Mouse (Mus musculus) CH12.LX (cell line): Measurements from ENCODE around the gene Runx2. TPM values are rescaled to one million over a fixed set of nuclear protein-coding genes. Genes with fewer than 3 reads are reported as not detected.

ENCODE experiments used
- DNase-seq: peaks from one replicate; pipeline ENCODE4 v3.0.0-alpha.2; 2013; ENCODE audit errors: extremely low read depth
- H3K27ac ChIP-seq: 2 replicates; pipeline ENCODE4 v1.5.1; 2012; ENCODE audit warnings: low read depth, mild to moderate bottlenecking, control low read depth, moderate library complexity; ENCODE audit not compliant: insufficient read depth
- H3K27me3 ChIP-seq: replicated peaks from 2 replicates; pipeline ENCODE3; 2012; ENCODE audit warnings: inconsistent platforms
- H3K36me3 ChIP-seq, 2 experiments: replicated peaks in 1 of 2; 2 replicates each; pipeline versions ENCODE3 to v1.6.1; 2012; ENCODE audit warnings: inconsistent platforms in 1 of 2, low read length in 1 of 2, mild to moderate bottlenecking in 1 of 2, mixed read lengths in 1 of 2, moderate library complexity in 1 of 2; ENCODE audit not compliant: control insufficient read depth in 1 of 2, insufficient read depth in 1 of 2
- H3K4me1 ChIP-seq, 2 experiments: 2 replicates each; pipeline ENCODE4 v1.6.1; 2012; ENCODE audit warnings: inconsistent platforms in 1 of 2, moderate library complexity in 1 of 2; ENCODE audit not compliant: insufficient read depth in 2 of 2, control insufficient read depth in 1 of 2
- H3K4me2 ChIP-seq: 2 replicates; pipeline ENCODE4 v1.6.1; 2012; ENCODE audit warnings: low read depth, mild to moderate bottlenecking, control low read depth; ENCODE audit not compliant: poor library complexity, insufficient read depth, severe bottlenecking
- H3K4me3 ChIP-seq, 3 experiments: fragments of 150-350 bp in 1 of 3; sonication (generic) in 1 of 3; replicated peaks in 1 of 3; 2 replicates each; pipeline versions ENCODE3 to v1.5.1; 2011 to 2012; ENCODE audit warnings: low read depth in 2 of 3, low read length in 2 of 3, mild to moderate bottlenecking in 2 of 3, moderate library complexity in 2 of 3, control low read depth in 1 of 3, improper control_type of control experiment in 1 of 3, inconsistent platforms in 1 of 3, mixed read lengths in 1 of 3; ENCODE audit not compliant: poor library complexity in 1 of 3
- H3K79me2 ChIP-seq: replicated peaks from 2 replicates; pipeline ENCODE4 v1.6.1; 2012; ENCODE audit warnings: mild to moderate bottlenecking, moderate library complexity; ENCODE audit not compliant: control insufficient read depth, poor library complexity, insufficient read depth, severe bottlenecking; ENCODE audit errors: extremely low read depth
- H3K9ac ChIP-seq: 2 replicates; pipeline ENCODE4 v1.6.1; 2012; ENCODE audit warnings: low read depth, mild to moderate bottlenecking, control low read depth, moderate library complexity; ENCODE audit not compliant: insufficient read depth
- H3K9me3 ChIP-seq: replicated peaks from 2 replicates; pipeline ENCODE3; 2012; ENCODE audit warnings: low read length, inconsistent platforms, mixed read lengths
- CHD1 ChIP-seq: IDR thresholded peaks from 2 replicates; pipeline ENCODE4 v1.6.1; 2012; ENCODE audit warnings: low read depth, low read length, improper control_type of control experiment, inconsistent platforms
- CHD2 ChIP-seq: IDR thresholded peaks from 2 replicates; pipeline ENCODE4 v1.6.1; 2011; ENCODE audit warnings: low read length, improper control_type of control experiment
- CTCF ChIP-seq, 2 experiments: IDR thresholded peaks in 1 of 2; conservative IDR thresholded peaks in 1 of 2; 2 replicates each; pipeline ENCODE4 v1.5.1; 2011 to 2012; ENCODE audit warnings: low read depth in 2 of 2, low read length in 2 of 2, improper control_type of control experiment in 1 of 2, inconsistent platforms in 1 of 2, mild to moderate bottlenecking in 1 of 2, moderate library complexity in 1 of 2
- ELF1 ChIP-seq: IDR thresholded peaks from 2 replicates; pipeline ENCODE4 v1.6.1; 2014; ENCODE audit warnings: low read depth, mild to moderate bottlenecking, inconsistent platforms, low read length, improper control_type of control experiment
- EP300 ChIP-seq: IDR thresholded peaks from 2 replicates; pipeline ENCODE4 v1.6.1; 2011; ENCODE audit warnings: low read length, improper control_type of control experiment
- ETS1 ChIP-seq: conservative IDR thresholded peaks from 2 replicates; pipeline ENCODE4 v1.6.1; 2012; ENCODE audit warnings: low read depth, mild to moderate bottlenecking, inconsistent platforms, low read length, improper control_type of control experiment, moderate library complexity
- HCFC1 ChIP-seq: IDR thresholded peaks from 2 replicates; pipeline ENCODE4 v1.6.1; 2012; ENCODE audit warnings: low read depth, mild to moderate bottlenecking, inconsistent platforms, low read length, improper control_type of control experiment
- JUND ChIP-seq: conservative IDR thresholded peaks from 2 replicates; pipeline ENCODE4 v1.6.1; 2011; ENCODE audit warnings: low read depth, low read length, improper control_type of control experiment
- KAT2A ChIP-seq: IDR thresholded peaks from 2 replicates; pipeline ENCODE4 v1.6.1; 2012; ENCODE audit warnings: low read length, improper control_type of control experiment, inconsistent platforms; ENCODE audit not compliant: insufficient replicate concordance
- MAX ChIP-seq: IDR thresholded peaks from 2 replicates; pipeline ENCODE4 v1.6.1; 2011; ENCODE audit warnings: low read length, improper control_type of control experiment
- MEF2A ChIP-seq: IDR thresholded peaks from 2 replicates; pipeline ENCODE4 v1.6.1; 2014; ENCODE audit warnings: low read depth, mild to moderate bottlenecking, inconsistent platforms, low read length, improper control_type of control experiment, borderline replicate concordance
- MXI1 ChIP-seq: IDR thresholded peaks from 2 replicates; pipeline ENCODE4 v1.6.1; 2011; ENCODE audit warnings: mild to moderate bottlenecking, low read depth, low read length, improper control_type of control experiment
- MYC ChIP-seq: IDR thresholded peaks from 2 replicates; pipeline ENCODE4 v1.6.1; 2011; ENCODE audit warnings: low read depth, mild to moderate bottlenecking, improper control_type of control experiment, low read length
- PAX5 ChIP-seq: IDR thresholded peaks from 2 replicates; pipeline ENCODE4 v1.6.1; 2012; ENCODE audit warnings: low read length, inconsistent platforms, mixed read lengths
- POLR2A ChIP-seq: IDR thresholded peaks from 2 replicates; pipeline ENCODE4 v1.6.1; 2011; ENCODE audit warnings: low read depth, mild to moderate bottlenecking, improper control_type of control experiment, low read length
- POLR2AphosphoS2 ChIP-seq: IDR thresholded peaks from 2 replicates; pipeline ENCODE4 v1.6.1; 2011; ENCODE audit warnings: low read depth, low read length, improper control_type of control experiment
- RCOR1 ChIP-seq: conservative IDR thresholded peaks from 2 replicates; pipeline ENCODE4 v1.6.1; 2012; ENCODE audit warnings: low read depth, mild to moderate bottlenecking, inconsistent platforms, low read length, improper control_type of control experiment
- SIN3A ChIP-seq: IDR thresholded peaks from 2 replicates; pipeline ENCODE4 v1.6.1; 2012; ENCODE audit warnings: low read length, improper control_type of control experiment, inconsistent platforms
- TCF12 ChIP-seq: IDR thresholded peaks from 2 replicates; pipeline ENCODE4 v1.6.1; 2014; ENCODE audit warnings: low read depth, mild to moderate bottlenecking, inconsistent platforms, low read length, improper control_type of control experiment
- UBTF ChIP-seq: IDR thresholded peaks from 2 replicates; pipeline ENCODE4 v1.6.1; 2012; ENCODE audit warnings: low read depth, mild to moderate bottlenecking, inconsistent platforms, low read length, improper control_type of control experiment, moderate library complexity
- USF1 ChIP-seq: IDR thresholded peaks from 2 replicates; pipeline ENCODE4 v1.6.1; 2014; ENCODE audit warnings: low read depth, mild to moderate bottlenecking, inconsistent platforms, low read length, improper control_type of control experiment
- USF2 ChIP-seq: conservative IDR thresholded peaks from 2 replicates; pipeline ENCODE4 v1.6.1; 2011; ENCODE audit warnings: low read depth, low read length, improper control_type of control experiment
- ZNF384 ChIP-seq: IDR thresholded peaks from 2 replicates; pipeline ENCODE4 v1.6.1; 2012; ENCODE audit warnings: low read depth, low read length, improper control_type of control experiment, inconsistent platforms
- dilution Hi-C: fragments of 300-500 bp; cut with MboI; formaldehyde crosslinking; loops from 2 replicates; pipeline ENCODE4 v1.14.3; 2020; ENCODE audit warnings: low sequenced_read_pairs; ENCODE audit not compliant: extremely low pct_unique_long_range_greater_than_20kb, extremely low pct_ligation_motif_present
- in situ Hi-C: fragments of 300-500 bp; cut with MboI; formaldehyde crosslinking; loops from 3 replicates; pipeline ENCODE4 v1.14.3; 2019; ENCODE audit warnings: low sequenced_read_pairs, low pct_ligation_motif_present, low pct_unique_long_range_greater_than_20kb, mixed read lengths
- polyA plus RNA-seq: library from polyadenylated mRNA; unstranded; fragments of >175 nt; gene quantifications from 2 replicates; pipeline ENCODE4 v1.2.1, GENCODE M21; 2012; ENCODE audit warnings: low read depth; ENCODE audit not compliant: insufficient read length
- total RNA-seq, 2 experiments: library from RNA; depleted of rRNA; stranded (reverse); fragments of 300-350 nt in 1 of 2; fragments of >200 nt in 1 of 2; gene quantifications; 2 replicates each; pipeline ENCODE4 v1.2.3; 2012 to 2014

The Runx2 gene
- total and polyA plus RNA-seq, 3 experiments: 0.70 to 1.4 (median 1.1) TPM

DNA sequence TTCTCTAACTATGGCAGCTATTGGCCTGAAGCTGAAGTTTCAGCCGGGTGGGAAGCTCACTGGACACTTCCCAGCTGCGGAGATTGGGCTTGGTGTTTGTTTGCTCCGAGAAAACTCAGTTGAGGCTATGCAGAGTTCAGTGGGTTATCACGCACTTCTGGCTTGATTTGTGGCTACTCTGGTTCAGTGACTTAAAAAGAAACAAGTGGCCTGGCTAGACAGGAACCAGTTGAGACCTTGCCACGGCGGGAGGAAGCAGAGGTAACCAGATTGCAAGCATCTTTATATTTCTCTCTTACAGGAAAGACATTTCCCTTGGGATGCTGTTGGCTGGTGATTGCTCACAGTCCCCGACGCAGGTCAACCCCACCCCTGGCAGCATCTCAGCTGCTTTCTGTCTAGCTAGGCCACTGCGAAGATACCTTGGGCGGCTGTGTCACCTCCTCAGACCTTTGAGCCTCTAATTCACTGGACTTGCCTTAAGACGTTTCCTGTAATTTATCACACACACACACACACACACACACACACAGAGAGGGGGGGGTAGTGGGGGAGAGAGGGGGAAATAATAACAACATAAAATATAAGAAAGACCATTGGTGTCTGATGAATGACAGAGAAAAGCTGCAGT is 324.3 kb downstream of the Runx2 start:
- Histone ChIP-seq H3K27ac (no peak overlapping the region), H3K4me2 (no peak overlapping the region), H3K9me3 (no peaks in the 10 kb centered on the region), H3K4me1 (peaks cover 35 to 36% of the 10 kb centered on the region in 2 experiments), H3K4me3 (no peak overlapping the region), H3K27me3 (peaks cover 1% of the 10 kb centered on the region), H3K79me2 (no peaks in the 10 kb centered on the region), H3K36me3 (no peaks in the 10 kb centered on the region), H3K9ac (no peak overlapping the region)
- dilution Hi-C loops: no loop called here
- in situ Hi-C loops: no loop called here
- DNase-seq: peak; percentile 24
- TF ChIP-seq KAT2A (no peak), USF1 (no peak), CHD2 (no peak), ZNF384 (no peak)

DNA sequence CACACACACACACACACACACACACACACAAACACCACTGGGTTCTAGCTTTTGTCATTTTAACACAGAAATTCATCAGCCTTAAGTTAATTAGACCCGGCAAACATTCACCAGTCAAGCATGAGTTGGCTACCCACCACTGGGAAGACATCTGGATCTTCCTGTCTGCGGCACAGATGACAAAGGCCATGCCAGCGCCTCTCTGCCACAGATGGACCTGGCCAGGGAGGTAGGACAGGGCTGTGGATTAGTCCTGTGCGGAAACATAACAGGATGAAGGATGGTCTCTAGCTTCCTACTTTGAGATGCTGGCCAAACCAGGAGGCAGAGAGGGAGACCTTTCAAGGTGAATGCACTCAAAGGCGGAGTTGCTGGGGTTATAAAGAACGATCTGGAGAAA is 325.3 kb downstream of the Runx2 start:
- Histone ChIP-seq H3K4me3 (no peak overlapping the region), H3K9me3 (no peaks in the 10 kb centered on the region), H3K36me3 (no peaks in the 10 kb centered on the region), H3K27me3 (no peaks in the 10 kb centered on the region), H3K79me2 (no peaks in the 10 kb centered on the region), H3K27ac (no peak overlapping the region), H3K4me2 (no peak overlapping the region), H3K9ac (no peak overlapping the region), H3K4me1 (peaks cover 35 to 36% of the 10 kb centered on the region in 2 experiments)
- in situ Hi-C loops: no loop called here
- dilution Hi-C loops: no loop called here
- no peak for DNase-seq
- TF ChIP-seq CTCF (conservative IDR thresholded peaks at IDR 0.05 in 1 of 2, IDR thresholded peaks at IDR 0.05 in 1 of 2; ENCODE audit: low read depth in 2 of 2, low read length in 2 of 2): no peak
- no peak for TF ChIP-seq POLR2A
- TF ChIP-seq USF2: no peak
- TF ChIP-seq PAX5: no peak
- no peak for TF ChIP-seq ETS1
- TF ChIP-seq SIN3A: no peak
- no peak for TF ChIP-seq EP300
- no peak for TF ChIP-seq MYC
- TF ChIP-seq POLR2AphosphoS2: no peak
- TF ChIP-seq ZNF384: no peak

DNA sequence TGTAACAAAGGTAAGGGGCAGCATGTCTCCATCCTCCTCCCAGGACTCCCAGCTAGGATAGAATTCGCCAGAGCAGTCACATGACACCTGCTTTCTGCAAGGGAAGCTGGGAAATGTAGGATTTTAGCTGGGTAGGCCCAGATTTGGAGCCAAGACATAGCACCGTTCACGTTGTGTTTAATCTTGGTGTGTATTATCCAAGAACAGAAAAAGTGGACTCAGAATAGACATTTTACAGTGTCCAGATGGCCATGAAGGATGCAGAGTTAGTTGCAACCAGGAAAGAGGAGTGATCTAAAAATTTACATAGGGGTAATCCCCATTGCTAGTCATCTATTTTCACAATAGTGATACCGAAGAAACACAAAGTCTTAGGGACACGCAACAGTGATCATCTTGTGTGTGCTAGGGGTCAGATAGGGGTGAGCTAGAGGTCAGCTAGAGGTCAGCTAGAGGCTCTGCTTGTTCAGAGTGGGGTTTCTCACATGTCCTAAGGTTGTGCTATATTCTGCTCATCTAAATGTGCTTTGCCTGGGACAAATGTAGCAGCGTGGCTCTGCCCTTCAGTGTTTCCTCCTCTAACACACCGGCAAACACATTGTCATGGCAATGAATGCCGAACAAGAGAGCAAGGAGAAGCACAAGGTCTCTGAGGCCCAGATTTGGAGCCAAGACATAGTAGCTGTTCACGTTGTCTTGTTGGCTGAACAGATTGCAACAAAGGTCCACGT is 326.9 kb downstream of the Runx2 start:
- H3K4me3 ChIP-seq: peak overlapping the region in 1 of 3 experiments; percentile 24
- H3K4me1 ChIP-seq: peaks cover 35 to 36% of the 10 kb centered on the region in 2 experiments
- peak overlapping the region; percentile 84 for H3K27ac ChIP-seq
- DNase-seq: peak; percentile 76
- no peaks in the 10 kb centered on the region for H3K9me3 ChIP-seq
- H3K36me3 ChIP-seq: no peaks in the 10 kb centered on the region
- peak overlapping the region; percentile 48 for H3K4me2 ChIP-seq
- dilution Hi-C loops (no loop called here), in situ Hi-C loops (no loop called here)
- H3K27me3 ChIP-seq: no peaks in the 10 kb centered on the region
- H3K79me2 ChIP-seq: no peaks in the 10 kb centered on the region
- H3K9ac ChIP-seq: peak overlapping the region; percentile 35; the same call in 1 of the 2 replicates
- TF ChIP-seq EP300: peak; percentile 82
- TF ChIP-seq JUND: no peak
- peak; percentile 56; the same call in 1 of the 2 replicates for TF ChIP-seq ELF1
- TF ChIP-seq HCFC1: peak; percentile 66
- TF ChIP-seq MXI1: peak; percentile 62; the same call in 1 of the 2 replicates
- TF ChIP-seq KAT2A: no peak
- peak; percentile 62; the same call in 1 of the 2 replicates for TF ChIP-seq TCF12
- peak; percentile 72; the same call in 1 of the 2 replicates for TF ChIP-seq MAX
- peak; percentile 71 for TF ChIP-seq MYC
- peak; percentile 58 for TF ChIP-seq MEF2A
- no peak for TF ChIP-seq CHD1
- peak; percentile 64 for TF ChIP-seq USF1
- TF ChIP-seq CHD2: peak; percentile 22; the same call in 1 of the 2 replicates
- TF ChIP-seq RCOR1: peak; percentile 50; the same call in 1 of the 2 replicates
- TF ChIP-seq SIN3A: peak; percentile 77; the same call in 1 of the 2 replicates
- no peak for TF ChIP-seq UBTF
